Mouse (Mus musculus): ENCODE measurements around the gene Metrn.
A peak's percentile ranks its signal among the peaks of the same experiment; 100 is the strongest.
"Not testable (repeated sequence)": the region's sequence is repeated elsewhere in the genome, so short reads cannot be mapped to it uniquely, and the experiment has no call there.

Gene Metrn

DNA sequence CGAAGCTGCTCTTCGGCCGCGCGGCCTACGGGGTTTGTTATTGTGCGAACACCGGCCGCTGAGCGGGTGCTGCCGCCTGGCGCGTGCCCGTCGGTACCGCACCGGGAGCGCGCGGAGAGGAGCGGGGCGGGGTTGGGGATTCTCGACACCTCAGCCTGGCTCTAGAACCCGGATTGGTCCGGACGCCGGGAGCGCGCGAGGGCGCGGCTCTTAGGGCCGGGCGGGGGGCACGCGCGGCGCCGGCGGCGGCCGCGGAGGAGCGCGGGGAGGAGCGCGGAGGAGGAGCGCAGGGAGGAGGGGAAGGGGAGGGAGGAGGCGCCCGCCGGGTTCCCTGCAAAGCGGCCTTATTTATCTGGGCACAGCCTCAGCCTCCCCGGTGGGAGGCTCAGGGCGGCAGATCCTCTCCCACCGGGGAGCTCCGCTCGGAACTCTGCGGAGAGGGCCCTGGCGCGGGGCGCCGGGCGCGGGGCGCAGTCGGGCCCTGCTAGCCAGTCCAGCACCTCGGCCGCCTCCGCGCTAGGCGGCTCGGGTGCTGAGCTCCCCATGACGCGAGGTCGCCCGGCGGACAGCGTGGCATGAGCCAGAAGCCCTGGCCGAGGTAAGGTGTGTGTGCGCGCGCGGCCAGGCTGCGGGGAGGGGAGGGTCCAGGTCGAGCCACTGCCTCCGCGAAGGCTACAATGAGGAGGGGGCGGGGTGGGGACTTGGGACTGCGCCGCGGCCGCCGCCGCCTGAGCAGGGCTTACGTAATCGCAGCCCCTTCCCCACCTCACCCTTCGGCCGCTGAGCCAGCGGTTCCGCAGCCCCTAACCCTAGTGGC is 12.1 kb upstream of the Metrn start, which contains the start of gene Fbxl16:
TSS of gene Fbxl16 (plus strand) at position 297 of the 817 bp plus-strand sequence.
- DNase-seq (ENCODE audit: low spot score in 2 of 2), result peak in 1 of 2 experiments; percentile 66

DNA sequence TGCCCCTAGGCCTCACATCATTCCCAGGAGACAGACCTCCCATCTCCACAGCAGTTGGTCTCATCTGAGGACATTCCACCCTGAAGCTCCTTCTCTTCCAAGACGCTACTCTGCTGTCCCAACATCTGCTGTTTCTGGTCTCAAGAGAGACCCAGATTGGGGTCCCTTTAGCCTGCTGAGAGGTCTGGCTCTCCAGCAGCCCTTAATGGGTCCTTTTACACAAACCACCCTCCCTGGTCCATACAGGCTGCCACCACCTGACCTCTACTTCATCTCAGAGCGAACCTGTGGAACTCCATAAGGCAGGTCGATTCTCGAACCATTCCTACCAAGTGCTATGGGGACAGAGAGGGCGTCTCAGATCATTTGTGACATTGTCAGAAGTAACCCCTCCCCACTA is 11.1 kb upstream of the Metrn start:
- no peak for DNase-seq (ENCODE audit: low spot score in 2 of 2)

DNA sequence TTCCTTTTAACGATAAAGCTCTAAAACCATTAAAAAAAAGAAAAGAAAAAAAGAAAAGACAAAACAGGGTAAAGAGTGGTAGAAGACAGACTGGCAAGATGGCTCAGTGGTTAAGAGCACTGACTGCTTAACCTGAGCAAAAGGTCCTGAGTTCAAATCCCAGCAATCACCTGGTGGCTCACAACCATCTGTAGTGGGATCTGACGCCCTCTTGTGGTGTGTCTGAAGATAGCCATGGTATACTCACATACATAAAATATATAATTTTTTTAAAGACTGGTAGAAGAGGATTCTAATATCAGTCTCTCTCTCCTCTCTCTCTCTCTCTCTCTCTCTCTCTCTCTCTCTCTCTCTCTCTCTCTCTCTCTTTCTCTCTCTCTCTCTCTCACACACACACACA is 10.5 kb upstream of the Metrn start:
- DNase-seq (ENCODE audit: low spot score in 2 of 2), result not testable (repeated sequence)

DNA sequence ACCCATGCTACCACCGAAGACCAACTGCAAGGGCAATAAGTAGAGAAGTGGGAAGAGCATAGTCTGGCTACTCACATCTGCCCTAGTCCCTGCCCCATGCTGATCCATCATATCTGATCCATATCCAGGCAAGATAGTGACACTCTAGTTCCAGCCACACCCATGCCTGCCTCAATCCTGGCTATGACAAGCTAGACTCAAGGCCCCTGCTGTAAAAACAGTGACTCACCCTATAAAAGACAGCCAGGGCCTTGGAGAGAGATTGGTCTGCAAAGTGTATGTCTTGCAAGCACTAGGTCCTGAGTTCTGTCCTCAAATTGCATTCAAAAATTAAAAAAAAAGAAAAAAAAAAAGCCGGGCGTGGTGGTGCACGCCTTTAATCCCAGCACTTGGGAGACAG is 9.6 kb upstream of the Metrn start:
- DNase-seq (ENCODE audit: low spot score in 2 of 2), result no peak

DNA sequence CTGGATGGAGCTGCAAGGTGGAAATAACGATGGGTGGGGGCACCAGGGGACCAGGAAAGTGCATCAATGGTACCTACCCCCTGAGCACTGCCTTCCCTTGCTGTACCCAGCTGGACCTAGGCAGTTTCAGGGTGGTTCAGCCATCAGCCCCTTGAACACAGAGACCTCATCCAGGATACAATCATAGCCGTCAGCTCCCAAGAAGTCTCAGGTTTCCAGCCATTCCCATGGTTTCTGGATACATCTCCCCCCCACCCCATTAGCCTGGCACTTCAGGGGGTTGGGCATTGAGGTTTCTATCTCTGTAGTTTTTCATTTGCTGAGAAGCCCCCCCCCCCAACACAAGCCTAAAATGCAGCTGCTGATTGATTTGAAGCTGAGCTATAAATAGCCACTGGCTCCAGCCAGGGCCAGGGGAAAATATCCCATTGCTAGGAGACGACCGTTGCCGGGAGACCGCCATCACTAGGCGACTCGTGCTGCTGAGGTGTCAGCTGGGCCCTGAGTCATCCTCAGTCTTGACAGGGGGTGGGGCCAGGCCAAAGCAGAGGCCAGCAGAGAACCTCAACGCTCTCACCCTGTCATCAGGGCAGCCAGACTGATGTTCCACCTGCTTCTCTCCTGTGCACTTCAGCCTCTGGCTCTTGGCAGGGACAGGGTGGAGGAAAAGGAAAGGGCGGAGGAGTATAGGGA is 6.0 kb upstream of the Metrn start:
- DNase-seq (ENCODE audit: low spot score in 2 of 2), result no peak

DNA sequence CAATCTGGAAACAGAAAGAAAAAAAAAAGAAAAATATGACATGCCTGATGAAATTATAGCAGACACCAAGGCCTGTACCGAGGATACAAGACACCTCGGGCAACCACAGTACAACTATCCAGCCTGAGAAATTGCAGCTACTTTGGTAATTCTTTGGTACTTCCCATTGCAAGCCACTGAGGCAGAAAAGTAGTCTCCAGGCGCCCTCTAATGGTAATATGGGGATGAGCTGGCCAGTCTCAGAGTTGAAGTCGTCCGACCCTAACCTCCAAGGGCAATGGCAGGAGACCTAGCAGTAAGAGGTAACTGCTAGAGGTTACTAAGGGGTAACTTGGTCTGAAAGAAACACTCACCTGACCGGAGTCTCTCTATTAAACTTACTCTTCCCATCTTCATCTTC is 4.1 kb upstream of the Metrn start:
- DNase-seq (ENCODE audit: low spot score in 2 of 2), result peak in 1 of 2 experiments; percentile 57

DNA sequence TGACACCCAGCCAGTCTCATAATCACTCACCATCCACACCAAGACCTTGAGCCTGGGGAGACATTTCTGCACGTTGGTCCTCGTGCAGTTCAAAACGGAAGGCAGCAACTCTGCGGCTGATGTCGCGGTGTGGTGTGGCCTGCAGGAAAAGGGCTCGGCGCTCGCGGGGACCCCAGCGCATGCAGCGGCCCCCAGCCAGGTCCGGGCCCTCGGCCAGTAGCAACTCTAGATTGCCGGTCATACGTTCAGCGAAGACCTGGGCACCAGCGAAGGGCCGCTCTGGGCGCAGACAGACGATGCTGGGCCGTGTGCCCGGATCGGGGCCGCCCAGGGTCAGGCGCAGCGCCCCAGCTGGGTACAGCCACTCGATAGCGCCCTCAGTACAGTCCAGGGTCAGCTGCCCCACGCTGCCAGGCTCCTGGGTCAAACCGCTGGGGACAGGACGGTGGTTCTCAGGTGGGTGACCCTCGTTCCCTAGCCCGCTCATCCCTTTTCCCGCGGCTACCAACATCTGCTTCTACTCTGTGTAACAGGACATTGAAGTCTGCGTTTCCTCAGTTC is 645 bp downstream of the Metrn start:
- no peak for DNase-seq (ENCODE audit: low spot score in 2 of 2)

DNA sequence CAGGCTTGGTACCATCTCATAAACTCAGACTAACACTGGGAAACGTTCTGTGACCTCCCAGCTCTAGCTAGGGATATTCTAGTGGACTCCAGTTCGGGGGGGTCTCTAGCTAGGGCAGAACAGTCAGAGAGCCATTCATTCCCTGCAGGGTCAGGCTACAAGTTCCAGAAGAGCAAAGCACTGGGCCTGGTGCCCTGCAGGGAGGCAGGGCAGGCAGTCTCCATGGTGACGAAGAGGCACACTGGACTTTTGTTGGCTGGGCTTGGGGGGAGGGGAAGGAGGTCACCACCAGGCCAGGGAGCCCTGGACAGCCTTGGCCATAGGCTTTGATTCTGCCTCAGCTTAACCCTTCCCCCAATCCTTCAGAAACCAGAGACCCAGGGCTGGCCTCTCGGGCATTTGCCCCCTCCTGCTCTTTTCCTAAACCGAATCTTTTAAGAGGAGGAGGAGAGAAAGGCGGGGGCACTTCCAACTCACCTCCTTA is 1.3 kb downstream of the Metrn start, which contains the start of gene AC134908.4:
TSS of gene AC134908.4 (minus strand) at position 51 of the 484 bp plus-strand sequence.
- DNase-seq (ENCODE audit: low spot score in 2 of 2), result no peak

DNA sequence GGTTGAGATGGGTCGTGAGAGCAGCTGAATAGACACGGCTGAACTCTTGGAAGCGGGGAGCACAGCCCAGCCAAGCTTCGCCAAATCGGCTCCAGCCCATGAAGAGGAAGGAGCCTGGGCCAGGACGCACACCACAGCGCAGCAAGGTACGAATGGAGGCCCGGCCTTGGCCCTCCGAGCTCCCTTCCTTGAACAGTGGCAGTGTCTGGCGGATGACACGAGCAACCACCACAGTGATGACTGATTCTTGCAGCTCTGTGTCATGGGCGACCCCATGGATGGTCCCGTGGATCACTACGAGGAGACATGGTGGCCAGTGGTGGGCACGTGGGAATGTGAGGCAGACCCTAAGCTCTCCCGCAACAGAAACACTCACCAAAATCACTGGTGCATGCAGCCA is 1.9 kb downstream of the Metrn start:
- no peak for DNase-seq (ENCODE audit: low spot score in 2 of 2)

DNA sequence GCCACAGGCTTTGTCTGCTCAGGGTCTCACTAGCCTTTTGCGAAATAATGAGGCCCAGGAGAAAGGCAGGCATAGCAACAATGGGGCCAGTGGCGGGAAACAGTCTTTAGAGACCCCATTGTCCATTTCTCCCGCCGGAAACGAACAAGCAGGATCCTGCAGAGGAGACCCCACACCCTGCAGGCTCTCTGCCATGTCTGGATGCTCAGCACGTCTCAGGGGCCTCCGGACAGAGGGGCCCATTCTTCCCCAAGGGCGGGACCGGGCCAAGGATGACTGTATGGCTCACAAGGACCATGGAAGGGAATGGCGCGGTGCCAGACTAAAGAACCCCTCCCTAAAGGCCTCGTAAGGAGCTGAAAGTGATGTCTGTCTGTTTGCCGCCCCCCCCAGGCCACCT is 2.7 kb downstream of the Metrn start:
- DNase-seq (ENCODE audit: low spot score in 2 of 2), result no peak

DNA sequence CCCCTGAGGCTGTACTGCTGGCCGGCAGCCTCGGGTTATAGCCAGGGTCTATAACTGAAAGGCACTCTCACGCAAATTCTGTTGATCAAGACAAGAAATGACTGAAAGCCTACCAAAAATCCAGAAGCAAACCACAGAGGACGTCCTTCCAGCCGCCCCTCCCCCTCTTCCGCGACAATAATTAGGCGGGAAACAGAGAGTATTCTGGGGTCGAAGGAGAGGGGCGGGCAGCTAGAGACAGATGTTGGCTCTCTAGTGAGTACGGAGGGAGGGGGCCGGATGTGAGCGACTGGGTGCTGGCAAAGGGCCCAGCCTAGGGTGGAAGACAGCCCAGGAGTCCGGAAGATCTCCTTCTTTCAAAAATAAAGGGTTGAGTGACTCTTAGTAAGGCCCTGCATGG is 4.3 kb downstream of the Metrn start, which contains the start of gene Fam173a:
TSS of gene Fam173a (minus strand) at position 287 of the 400 bp plus-strand sequence.
- peak; percentile 33 to 69 for DNase-seq (ENCODE audit: low spot score in 2 of 2)

DNA sequence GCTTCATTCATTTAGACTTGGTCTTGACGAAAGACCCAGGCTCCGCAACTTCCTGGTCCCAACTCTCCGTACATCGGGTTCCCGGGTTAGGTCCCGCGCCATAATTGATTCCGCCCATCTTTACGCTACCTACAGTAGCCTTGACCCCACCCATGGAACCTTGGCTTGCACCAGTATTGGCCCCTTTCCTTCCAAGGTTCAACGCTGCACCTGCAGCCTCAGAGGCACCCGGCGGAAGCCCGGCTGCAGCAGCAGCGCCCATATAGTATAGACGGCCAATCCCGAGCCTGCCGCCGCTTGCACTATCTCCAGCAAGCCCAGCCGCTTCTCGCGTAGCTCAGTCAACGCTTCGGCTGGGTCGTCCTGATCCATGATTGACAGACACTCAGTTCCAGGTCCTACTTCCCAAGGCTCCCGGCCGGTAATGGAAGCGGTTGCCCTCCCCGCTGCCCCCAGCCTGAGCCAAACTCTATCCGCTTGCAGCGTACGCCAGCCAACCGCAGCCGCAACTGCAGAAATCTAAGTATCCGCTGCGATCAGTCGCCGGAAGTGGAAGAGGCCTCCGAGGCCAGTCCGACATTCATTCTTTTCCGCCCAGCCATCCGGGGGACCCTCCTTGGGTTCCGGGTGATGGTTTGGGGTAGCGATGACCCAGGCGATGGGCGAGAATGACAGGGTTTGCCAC is 5.0 kb downstream of the Metrn start:
- DNase-seq (ENCODE audit: low spot score in 2 of 2), result peak; percentile 81 to 84

DNA sequence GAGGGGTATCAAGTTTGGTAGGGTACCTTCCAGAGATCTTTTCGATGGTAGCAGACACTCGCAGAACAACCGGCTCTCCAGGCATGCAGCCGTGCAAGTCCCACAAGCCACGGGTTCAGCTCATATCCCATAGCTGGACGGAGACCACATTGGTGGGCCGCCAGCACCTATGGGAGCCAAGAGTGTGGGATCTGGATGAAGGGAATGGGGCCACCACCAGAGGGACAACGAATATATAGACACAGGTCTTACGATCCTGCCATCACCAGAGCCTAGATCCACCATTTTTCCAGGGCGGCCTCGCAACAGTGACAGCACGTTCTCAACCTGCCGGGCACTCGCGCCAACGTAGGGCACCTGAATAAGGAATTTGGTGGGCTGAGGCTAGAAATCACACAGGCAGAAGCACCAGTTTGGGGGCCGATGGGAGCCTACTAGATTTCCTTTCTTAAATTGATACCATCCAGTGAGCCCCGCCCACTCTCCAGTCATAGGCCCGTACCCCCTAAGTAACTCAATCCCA is 5.6 kb downstream of the Metrn start:
- no peak for DNase-seq (ENCODE audit: low spot score in 2 of 2)

DNA sequence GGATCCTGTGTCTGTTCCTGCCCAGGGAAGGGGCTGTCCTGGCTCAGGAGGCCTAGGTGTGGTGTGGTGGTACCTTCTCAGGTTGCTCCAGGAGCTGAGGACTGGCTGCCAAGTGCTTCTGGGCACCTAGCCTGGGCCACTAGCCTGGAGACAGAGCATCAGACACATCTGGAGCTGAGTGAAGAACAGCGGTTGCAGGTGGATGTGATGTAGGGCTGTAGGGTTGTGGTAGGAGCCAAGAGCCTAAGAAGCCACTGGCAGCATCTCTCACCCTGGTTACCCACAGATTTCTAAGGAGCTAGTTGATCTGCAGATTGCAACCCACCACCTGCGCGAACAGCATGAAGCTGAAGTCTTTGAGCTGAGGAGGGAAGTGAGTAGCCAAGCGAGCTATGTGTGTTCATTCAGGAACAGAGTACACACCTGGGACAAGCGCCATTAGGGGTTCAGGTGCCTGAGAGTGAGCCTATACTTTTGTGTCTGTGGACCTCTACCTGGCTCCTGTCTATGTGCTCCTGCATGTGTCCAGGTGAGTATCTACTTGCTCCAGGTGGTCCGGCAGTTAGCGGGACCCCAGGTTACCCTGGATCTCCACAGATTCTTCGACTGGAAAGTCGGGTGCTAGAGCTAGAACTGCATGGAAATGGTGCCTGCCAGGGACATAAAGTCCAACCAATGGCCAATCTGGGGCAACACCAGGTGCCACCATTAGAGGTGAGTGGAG is 10.0 kb downstream of the Metrn start:
- DNase-seq (ENCODE audit: low spot score in 2 of 2), result no peak

DNA sequence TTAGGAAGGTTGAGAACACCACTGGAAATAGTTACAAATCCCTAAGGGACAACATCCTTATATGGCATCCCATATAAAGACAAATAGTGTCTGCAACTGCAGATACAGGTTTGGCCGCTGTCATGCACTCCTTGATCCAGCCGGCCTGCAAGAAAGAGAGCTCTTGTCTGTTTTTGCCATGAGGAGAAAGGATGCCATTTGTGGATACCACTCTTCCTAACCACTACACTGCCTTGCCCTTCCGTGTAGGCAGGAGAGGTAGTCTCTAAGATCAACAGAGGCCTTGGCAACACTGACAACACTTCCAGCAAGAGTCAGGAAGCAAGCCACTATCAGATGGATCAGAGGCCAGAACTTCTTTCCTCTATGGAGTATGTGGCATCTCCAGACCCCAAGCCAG is 10.7 kb downstream of the Metrn start, which contains the start of gene Ccdc78:
TSS of gene Ccdc78 (plus strand) at position 301 of the 400 bp plus-strand sequence.
- DNase-seq (ENCODE audit: low spot score in 2 of 2), result no peak

DNA sequence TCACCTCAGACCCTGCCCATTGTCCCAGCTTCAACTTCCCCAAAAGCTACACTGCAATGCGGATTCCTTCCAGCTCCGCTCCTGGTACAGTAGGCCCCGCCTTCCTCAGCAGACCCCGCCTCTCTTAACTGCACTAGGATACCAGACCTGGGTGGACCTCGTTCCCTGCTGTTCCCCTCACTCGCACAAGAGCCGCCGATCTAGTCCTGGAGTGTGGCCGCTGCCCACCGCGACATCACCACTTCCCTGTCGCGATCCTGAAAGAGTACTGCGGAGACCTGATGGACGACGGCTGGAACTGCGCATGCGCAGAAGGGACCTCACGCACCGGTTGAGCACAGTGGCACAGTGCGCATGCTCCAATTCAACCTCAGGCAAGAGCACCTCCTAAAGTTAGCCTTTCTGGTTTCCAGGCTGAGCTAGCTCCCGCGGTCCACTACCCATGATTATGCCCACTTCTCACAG is 11.6 kb downstream of the Metrn start, which contains the start of gene Haghl:
TSS of gene Haghl (minus strand) at position 393 of the 465 bp plus-strand sequence.
- DNase-seq (ENCODE audit: low spot score in 2 of 2), result peak; percentile 94

DNA sequence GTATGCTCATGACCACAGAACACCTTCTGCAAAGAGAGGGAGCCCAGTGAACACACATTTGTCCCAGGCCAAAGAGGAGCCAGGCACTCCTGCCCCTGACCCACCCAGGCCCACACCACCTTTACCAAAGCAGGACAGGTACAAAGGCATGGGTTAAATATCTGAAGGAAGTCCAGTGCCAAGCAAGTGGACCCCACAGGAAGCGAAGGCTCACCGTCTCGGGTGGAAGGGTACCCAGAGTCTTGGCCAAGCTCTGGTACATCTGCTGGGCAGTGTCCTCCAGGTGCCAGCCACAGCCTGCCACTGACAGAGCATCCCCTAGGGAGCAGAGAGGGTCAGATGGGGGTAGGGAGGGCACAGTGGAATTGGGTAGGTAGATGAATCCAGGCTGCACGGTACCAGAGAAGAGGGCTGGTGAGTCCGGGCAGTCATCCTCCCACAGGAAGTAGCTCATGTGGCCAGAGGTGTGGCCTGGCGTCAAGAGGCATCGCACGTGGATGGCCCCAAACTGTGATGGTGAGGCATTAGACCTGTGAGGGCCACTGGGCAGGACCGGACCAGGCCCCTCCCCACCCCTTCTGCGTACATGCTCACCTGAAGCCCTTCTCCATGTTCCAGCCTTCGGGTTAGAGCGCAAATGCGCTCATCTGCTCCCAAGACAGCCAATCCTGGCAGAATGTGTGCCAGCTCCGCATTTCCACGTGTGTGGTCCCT is 12.9 kb downstream of the Metrn start:
- DNase-seq (ENCODE audit: low spot score in 2 of 2), result no peak

DNA sequence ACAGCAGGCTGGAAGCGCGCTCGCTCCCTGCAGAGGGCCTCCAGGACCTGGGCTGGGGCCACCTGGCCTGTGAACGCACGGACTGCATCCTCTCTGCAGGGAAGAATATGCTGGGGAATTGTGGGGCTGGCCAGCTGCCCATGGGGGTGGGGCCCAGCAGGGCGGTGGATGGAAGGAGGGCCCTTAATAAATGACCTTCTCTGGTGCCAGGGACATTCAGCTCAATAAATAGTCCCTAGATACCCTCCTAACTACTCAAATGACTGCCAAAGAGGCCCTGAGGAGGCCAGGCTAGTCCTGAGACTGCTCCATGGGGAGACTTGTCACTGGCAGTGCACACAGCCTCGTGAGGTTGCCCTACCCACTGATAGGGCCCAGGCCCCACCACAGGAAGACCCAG is 13.8 kb downstream of the Metrn start:
- DNase-seq (ENCODE audit: low spot score in 2 of 2), result no peak

DNA sequence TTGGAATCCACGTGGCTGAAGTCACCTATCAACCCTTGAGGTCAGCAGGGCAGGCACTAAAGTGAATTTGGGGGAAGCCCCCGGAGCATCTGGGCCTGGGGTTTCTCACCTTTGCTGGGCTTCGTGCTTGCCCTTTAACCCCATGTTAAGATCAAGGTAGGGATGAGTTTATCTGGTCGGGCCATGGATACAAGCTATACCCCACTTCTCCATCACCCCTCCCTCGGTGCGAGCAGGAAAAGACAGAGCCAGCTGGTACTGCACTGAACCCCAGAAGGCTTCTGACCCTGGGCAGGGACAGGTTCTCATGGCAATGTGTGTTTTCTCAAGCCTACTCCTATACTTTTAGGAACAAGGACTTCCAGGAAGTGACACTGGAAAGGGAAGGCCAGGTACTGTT is 15.6 kb downstream of the Metrn start:
- DNase-seq (ENCODE audit: low spot score in 2 of 2), result no peak

DNA sequence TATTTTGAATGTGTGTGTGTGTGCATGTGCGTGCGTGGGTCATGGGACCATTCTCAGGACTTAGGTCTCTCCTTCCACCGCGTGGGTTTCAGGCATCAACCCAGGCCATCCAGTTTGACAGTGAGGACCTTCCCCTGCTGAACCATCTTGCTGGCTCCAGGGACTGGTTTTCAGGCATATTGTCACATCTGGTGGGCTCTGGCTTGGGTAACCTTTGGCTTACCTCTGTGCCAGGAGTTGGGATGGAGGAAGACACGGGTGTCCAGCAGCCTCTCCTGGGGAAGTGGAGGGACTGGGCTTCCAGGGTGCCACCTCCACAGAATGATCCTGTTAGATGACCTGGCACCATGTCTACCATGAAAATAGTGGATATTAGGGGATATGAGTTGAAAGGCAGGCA is 19.0 kb downstream of the Metrn start:
- DNase-seq (ENCODE audit: low spot score in 2 of 2), result no peak

All from urinary bladder, postnatal 36 days (tissue).